Mouse (Mus musculus): ENCODE results near the gene Tfap2d. TPM values are rescaled to one million over a fixed set of nuclear protein-coding genes. Genes with fewer than 3 reads are reported as not detected.
A peak's percentile ranks its signal among the peaks of the same experiment; 100 is the strongest.

The Tfap2d gene
- polyA plus RNA-seq, 1 experiment from 2014 or later = 9.6 TPM

GRCm38 (mm10) chr1:19207611-19208010 is 104.8 kb downstream of the Tfap2d start:
- WGBS = 5% methylated on average over 4 of the region's 4 CpGs
- Histone ChIP-seq H3K9me3 (replicated peaks; ENCODE audit: control insufficient read depth, low read length) (no peaks in the 10 kb centered on the region), H3K36me3 (ENCODE audit: control insufficient read depth, insufficient read depth, low read length) (no peaks in the 10 kb centered on the region), H3K4me1 (ENCODE audit: control insufficient read depth, insufficient read depth, low read length) (no peaks in the 10 kb centered on the region), H3K4me2 (ENCODE audit: low read length) (no peak overlapping the region), H3K9ac (ENCODE audit: low read length) (no peak overlapping the region), H3K27ac (ENCODE audit: low read depth, low read length) (no peak overlapping the region), H3K27me3 (replicated peaks; ENCODE audit: control insufficient read depth, insufficient read depth, low read length) (peaks cover 42% of the 10 kb centered on the region), H3K4me3 (ENCODE audit: low read depth, low read length) (no peak overlapping the region)
- DNase-seq (ENCODE audit: low spot score) (no peak), ATAC-seq (no peak)

GRCm38 (mm10) chr1:19208641-19209358 is 106.0 kb downstream of the Tfap2d start, which contains the start of gene Tfap2b:
Gene Tfap2b, plus strand, starts transcription at chr1:19208914.
- no peak within 1 kb of the TSS for H3K27ac ChIP-seq (ENCODE audit: low read depth, low read length)
- under 1% methylated on average over 26 of the region's 26 CpGs for WGBS
- H3K4me3 ChIP-seq (ENCODE audit: low read depth, low read length) = no peak within 1 kb of the TSS
- H3K27me3 ChIP-seq (replicated peaks; ENCODE audit: control insufficient read depth, insufficient read depth, low read length) = peaks cover 51% of the 10 kb centered on the region
- H3K36me3 ChIP-seq (ENCODE audit: control insufficient read depth, insufficient read depth, low read length) = no peaks in the 10 kb centered on the region
- H3K9ac ChIP-seq (ENCODE audit: low read length) = no peak within 1 kb of the TSS
- DNase-seq (ENCODE audit: low spot score) = peak; percentile 38
- H3K4me2 ChIP-seq (ENCODE audit: low read length) = 0 out of 2 replicates have a peak within 1 kb of the TSS, but pooled peaks have one; percentile 9
- no peaks in the 10 kb centered on the region for H3K9me3 ChIP-seq (replicated peaks; ENCODE audit: control insufficient read depth, low read length)
- H3K4me1 ChIP-seq (ENCODE audit: control insufficient read depth, insufficient read depth, low read length) = no peaks in the 10 kb centered on the region
- no peak for ATAC-seq

GRCm38 (mm10) chr1:19209359-19209745 is 106.5 kb downstream of the Tfap2d start:
- no peaks in the 10 kb centered on the region for H3K36me3 ChIP-seq (ENCODE audit: control insufficient read depth, insufficient read depth, low read length)
- H3K9ac ChIP-seq (ENCODE audit: low read length) = no peak overlapping the region
- H3K27me3 ChIP-seq (replicated peaks; ENCODE audit: control insufficient read depth, insufficient read depth, low read length) = peaks cover 56% of the 10 kb centered on the region
- under 1% methylated on average over 10 of the region's 10 CpGs for WGBS
- no peak overlapping the region for H3K4me3 ChIP-seq (ENCODE audit: low read depth, low read length)
- ATAC-seq (no peak), DNase-seq (ENCODE audit: low spot score) (no peak)
- H3K4me1 ChIP-seq (ENCODE audit: control insufficient read depth, insufficient read depth, low read length) = no peaks in the 10 kb centered on the region
- H3K27ac ChIP-seq (ENCODE audit: low read depth, low read length) = no peak overlapping the region
- no peak overlapping the region for H3K4me2 ChIP-seq (ENCODE audit: low read length)
- H3K9me3 ChIP-seq (replicated peaks; ENCODE audit: control insufficient read depth, low read length) = no peaks in the 10 kb centered on the region

GRCm38 (mm10) chr1:19209776-19210175 is 107.0 kb downstream of the Tfap2d start:
- Histone ChIP-seq H3K27me3 (replicated peaks; ENCODE audit: control insufficient read depth, insufficient read depth, low read length) (peaks cover 60% of the 10 kb centered on the region), H3K4me3 (ENCODE audit: low read depth, low read length) (no peak overlapping the region), H3K36me3 (ENCODE audit: control insufficient read depth, insufficient read depth, low read length) (no peaks in the 10 kb centered on the region), H3K9ac (ENCODE audit: low read length) (no peak overlapping the region), H3K4me2 (ENCODE audit: low read length) (peak overlapping the region; percentile 9; the same call in 1 of the 2 replicates), H3K9me3 (replicated peaks; ENCODE audit: control insufficient read depth, low read length) (no peaks in the 10 kb centered on the region), H3K27ac (ENCODE audit: low read depth, low read length) (no peak overlapping the region), H3K4me1 (ENCODE audit: control insufficient read depth, insufficient read depth, low read length) (no peaks in the 10 kb centered on the region)
- WGBS = under 1% methylated on average over 31 of the region's 31 CpGs
- peak; percentile 25; the same call in 1 of the 2 replicates for ATAC-seq
- peak; percentile 22 for DNase-seq (ENCODE audit: low spot score)

- peaks cover 66% of the 10 kb centered on the region for H3K27me3 ChIP-seq (replicated peaks; ENCODE audit: control insufficient read depth, insufficient read depth, low read length)
- H3K9ac ChIP-seq (ENCODE audit: low read length) = no peak overlapping the region
- ATAC-seq = no peak
- H3K36me3 ChIP-seq (ENCODE audit: control insufficient read depth, insufficient read depth, low read length) = no peaks in the 10 kb centered on the region
- H3K9me3 ChIP-seq (replicated peaks; ENCODE audit: control insufficient read depth, low read length) = no peaks in the 10 kb centered on the region
- under 1% methylated on average over 27 of the region's 30 CpGs for WGBS
- DNase-seq (ENCODE audit: low spot score) = peak; percentile 4
- no peak overlapping the region for H3K4me3 ChIP-seq (ENCODE audit: low read depth, low read length)
- peak overlapping the region; percentile 9; the same call in 1 of the 2 replicates for H3K4me2 ChIP-seq (ENCODE audit: low read length)
- H3K27ac ChIP-seq (ENCODE audit: low read depth, low read length) = no peak overlapping the region
- H3K4me1 ChIP-seq (ENCODE audit: control insufficient read depth, insufficient read depth, low read length) = no peaks in the 10 kb centered on the region
Observed at GRCm38 (mm10) chr1:19210215-19211032, 107.6 kb downstream of the Tfap2d start.

- WGBS = 0% methylated on average over 8 of the region's 8 CpGs
- Histone ChIP-seq H3K27me3 (replicated peaks; ENCODE audit: control insufficient read depth, insufficient read depth, low read length) (peaks cover 69% of the 10 kb centered on the region), H3K9ac (ENCODE audit: low read length) (no peak overlapping the region), H3K4me3 (ENCODE audit: low read depth, low read length) (no peak overlapping the region), H3K9me3 (replicated peaks; ENCODE audit: control insufficient read depth, low read length) (no peaks in the 10 kb centered on the region), H3K27ac (ENCODE audit: low read depth, low read length) (no peak overlapping the region), H3K36me3 (ENCODE audit: control insufficient read depth, insufficient read depth, low read length) (no peaks in the 10 kb centered on the region), H3K4me2 (ENCODE audit: low read length) (no peak overlapping the region), H3K4me1 (ENCODE audit: control insufficient read depth, insufficient read depth, low read length) (no peaks in the 10 kb centered on the region)
- ATAC-seq = no peak
- DNase-seq (ENCODE audit: low spot score) = no peak
Observed at GRCm38 (mm10) chr1:19211033-19211405, 108.2 kb downstream of the Tfap2d start.

GRCm38 (mm10) chr1:19211546-19212154 is 108.8 kb downstream of the Tfap2d start:
- no peak overlapping the region for H3K4me3 ChIP-seq (ENCODE audit: low read depth, low read length)

GRCm38 (mm10) chr1:19212691-19213090 is 109.9 kb downstream of the Tfap2d start:
- DNase-seq (ENCODE audit: low spot score) (no peak), ATAC-seq (no peak)
- H3K4me1 ChIP-seq (ENCODE audit: control insufficient read depth, insufficient read depth, low read length) = no peaks in the 10 kb centered on the region
- peaks cover 78% of the 10 kb centered on the region for H3K27me3 ChIP-seq (replicated peaks; ENCODE audit: control insufficient read depth, insufficient read depth, low read length)
- H3K36me3 ChIP-seq (ENCODE audit: control insufficient read depth, insufficient read depth, low read length) = no peaks in the 10 kb centered on the region
- no peak overlapping the region for H3K4me3 ChIP-seq (ENCODE audit: low read depth, low read length)
- no peak overlapping the region for H3K27ac ChIP-seq (ENCODE audit: low read depth, low read length)
- H3K9me3 ChIP-seq (replicated peaks; ENCODE audit: control insufficient read depth, low read length) = no peaks in the 10 kb centered on the region
- H3K9ac ChIP-seq (ENCODE audit: low read length) = no peak overlapping the region
- H3K4me2 ChIP-seq (ENCODE audit: low read length) = no peak overlapping the region
- 0% methylated on average over 4 of the region's 4 CpGs for WGBS

More at GRCm38 (mm10) chr1:19211546-19212154, 108.8 kb downstream of the Tfap2d start:
- no peaks in the 10 kb centered on the region for H3K4me1 ChIP-seq (ENCODE audit: control insufficient read depth, insufficient read depth, low read length)
- ATAC-seq = no peak
- peak; percentile 16 for DNase-seq (ENCODE audit: low spot score)
- H3K36me3 ChIP-seq (ENCODE audit: control insufficient read depth, insufficient read depth, low read length) = no peaks in the 10 kb centered on the region
- no peak overlapping the region for H3K27ac ChIP-seq (ENCODE audit: low read depth, low read length)
- no peak overlapping the region for H3K9ac ChIP-seq (ENCODE audit: low read length)
- H3K4me2 ChIP-seq (ENCODE audit: low read length) = no peak overlapping the region
- under 1% methylated on average over 15 of the region's 15 CpGs for WGBS
- H3K9me3 ChIP-seq (replicated peaks; ENCODE audit: control insufficient read depth, low read length) = no peaks in the 10 kb centered on the region
- peaks cover 75% of the 10 kb centered on the region for H3K27me3 ChIP-seq (replicated peaks; ENCODE audit: control insufficient read depth, insufficient read depth, low read length)

Measured in forebrain, embryonic 14.5 days (tissue).